Mouse (Mus musculus) spleen, postnatal 10 days (tissue): ENCODE data around the gene Zfp697.
"Not testable (repeated sequence)": the region's sequence is repeated elsewhere in the genome, so short reads cannot be mapped to it uniquely, and the experiment has no call there.

Experiments used
- DNase-seq, 2 experiments: peaks; one replicate each; pipeline ENCODE4 v3.0.0; 2021 to 2022; ENCODE audit warnings: low spot score in 2 of 2

Gene Zfp697

GRCm38 (mm10) chr3:98507229-98507628, 125.0 kb downstream of the Zfp697 start:
- DNase-seq = not testable (repeated sequence)

- DNase-seq = not testable (repeated sequence)
These were observed 128.2 kb downstream of the Zfp697 start, which contains the start of gene Hsd3b4 for GRCm38 (mm10) chr3:98510414-98510813. Gene Hsd3b4 (minus strand): TSS chr3:98510514.

- not testable (repeated sequence) for DNase-seq
These were observed 140.5 kb downstream of the Zfp697 start for GRCm38 (mm10) chr3:98522779-98523178.

- DNase-seq = not testable (repeated sequence)
These were observed 142.3 kb downstream of the Zfp697 start for GRCm38 (mm10) chr3:98524552-98524951.

GRCm38 (mm10) chr3:98524978-98525377, 142.7 kb downstream of the Zfp697 start:
- DNase-seq = not testable (repeated sequence)

GRCm38 (mm10) chr3:98547641-98548040, 165.4 kb downstream of the Zfp697 start:
- DNase-seq = not testable (repeated sequence)

- not testable (repeated sequence) for DNase-seq
These were observed 166.2 kb downstream of the Zfp697 start for GRCm38 (mm10) chr3:98548495-98548894.

GRCm38 (mm10) chr3:98550215-98550614, 168.0 kb downstream of the Zfp697 start:
- DNase-seq = not testable (repeated sequence)

- not testable (repeated sequence) for DNase-seq
These were observed 168.6 kb downstream of the Zfp697 start for GRCm38 (mm10) chr3:98550832-98551231.

- DNase-seq = not testable (repeated sequence)
These were observed 178.4 kb downstream of the Zfp697 start for GRCm38 (mm10) chr3:98560711-98561110.

- DNase-seq = not testable (repeated sequence)
These were observed 181.6 kb downstream of the Zfp697 start for GRCm38 (mm10) chr3:98563831-98564230.

- not testable (repeated sequence) for DNase-seq
These were observed 182.6 kb downstream of the Zfp697 start for GRCm38 (mm10) chr3:98564894-98565293.

- DNase-seq = not testable (repeated sequence)
These were observed 185.5 kb downstream of the Zfp697 start for GRCm38 (mm10) chr3:98567717-98568116.

- not testable (repeated sequence) for DNase-seq
These were observed 198.8 kb downstream of the Zfp697 start for GRCm38 (mm10) chr3:98581024-98581423.

GRCm38 (mm10) chr3:98582202-98582601, 199.9 kb downstream of the Zfp697 start:
- not testable (repeated sequence) for DNase-seq

- not testable (repeated sequence) for DNase-seq
These were observed 200.4 kb downstream of the Zfp697 start for GRCm38 (mm10) chr3:98582622-98583021.

- DNase-seq = no peak
These were observed 205.5 kb downstream of the Zfp697 start for GRCm38 (mm10) chr3:98587721-98588120.

GRCm38 (mm10) chr3:98588707-98589106, 206.4 kb downstream of the Zfp697 start, which contains the start of gene Gm10681:
Gene Gm10681 (minus strand): TSS chr3:98588807.
- no peak for DNase-seq

- DNase-seq = not testable (repeated sequence)
These were observed 231.3 kb downstream of the Zfp697 start for GRCm38 (mm10) chr3:98613540-98613939.

GRCm38 (mm10) chr3:98613963-98614362, 231.7 kb downstream of the Zfp697 start:
- DNase-seq = no peak

GRCm38 (mm10) chr3:98614406-98614927, 232.2 kb downstream of the Zfp697 start:
- not testable (repeated sequence) for DNase-seq

GRCm38 (mm10) chr3:98616244-98616643, 234.0 kb downstream of the Zfp697 start:
- not testable (repeated sequence) for DNase-seq

- not testable (repeated sequence) for DNase-seq
These were observed 234.5 kb downstream of the Zfp697 start for GRCm38 (mm10) chr3:98616786-98617185.

- DNase-seq = no peak
These were observed 247.4 kb downstream of the Zfp697 start for GRCm38 (mm10) chr3:98629633-98630032.
